Mouse (Mus musculus) G1E (cell line): ENCODE results near the gene Amn1.

Experiments
- CTCF ChIP-seq: IDR thresholded peaks from 2 replicates; pipeline ENCODE4 v1.5.1; 2012; ENCODE audit warnings: low read depth, low read length, inconsistent platforms, mixed read lengths
- GATA1 ChIP-seq: IDR thresholded peaks from 2 replicates; pipeline ENCODE4 v1.6.1; 2012; ENCODE audit warnings: borderline replicate concordance, low read length, inconsistent platforms, mixed read lengths
- TAL1 ChIP-seq: conservative IDR thresholded peaks from 2 replicates; pipeline ENCODE4 v1.6.1; 2012; ENCODE audit warnings: low read depth, low read length, inconsistent platforms, mixed read lengths

- TF ChIP-seq CTCF = no peak
- TF ChIP-seq GATA1 = no peak
- TF ChIP-seq TAL1 = no peak
These were observed 10.1 kb upstream of the Amn1 start for GRCm38 (mm10) chr6:149198572-149198971.
